Mouse (Mus musculus): ENCODE data around the gene Asb2. TPM values are rescaled to one million over a fixed set of nuclear protein-coding genes. Genes with fewer than 3 reads are reported as not detected.

Asb2 gene
- polyA plus RNA-seq, 1 experiment, result 46.8 TPM

Other genes with a start within 250 kb of the Asb2 start
- 7.5 and 8.4 TPM in 2 replicates for gene Prima1, start 113.9 kb downstream of the Asb2 start, polyA plus RNA-seq (2012; rRNA removed)
- gene Fam181a, start 45.0 kb downstream of the Asb2 start, polyA plus RNA-seq (2012; rRNA removed), result not detected in 2 replicates
- 10.8 and 12.5 TPM in 2 replicates for gene Otub2, start 32.7 kb upstream of the Asb2 start, polyA plus RNA-seq (2012; rRNA removed)
- gene 9330161L09Rik, start 51.8 kb upstream of the Asb2 start, polyA plus RNA-seq (2012; rRNA removed), result 0.49 and 0.59 TPM in 2 replicates
- 59.5 and 69.6 TPM in 2 replicates for gene Ddx24, start 69.8 kb upstream of the Asb2 start, polyA plus RNA-seq (2012; rRNA removed)
- 201 and 267 TPM in 2 replicates for gene Ifi27, start 78.2 kb upstream of the Asb2 start, polyA plus RNA-seq (2012; rRNA removed)
- gene Ifi27l2a, start 87.7 kb upstream of the Asb2 start, polyA plus RNA-seq (2012; rRNA removed), result 417 and 461 TPM in 2 replicates
- 0.57 and 0.78 TPM in 2 replicates for gene Ifi27l2b, start 101.2 kb upstream of the Asb2 start, polyA plus RNA-seq (2012; rRNA removed)
- gene Ppp4r4, start 176.3 kb upstream of the Asb2 start, polyA plus RNA-seq (2012; rRNA removed), result 2.9 and 3.8 TPM in 2 replicates